Mouse (Mus musculus) macrophage (primary cell): ENCODE measurements around the gene Car4. TPM values are rescaled to one million over a fixed set of nuclear protein-coding genes. Genes with fewer than 3 reads are reported as not detected.

ENCODE experiments used
- H3K27ac ChIP-seq: fragments of 350-480 bp; formaldehyde crosslinking; 2 replicates; pipeline ENCODE4 v1.9.0; 2021
- H3K36me3 ChIP-seq: fragments of 350-480 bp; formaldehyde crosslinking; 2 replicates; pipeline ENCODE4 v1.9.0; 2021; ENCODE audit errors: inconsistent target
- H3K4me3 ChIP-seq: fragments of 350-480 bp; formaldehyde crosslinking; 2 replicates; pipeline ENCODE4 v1.9.0; 2021; ENCODE audit errors: inconsistent target
- H3K79me2 ChIP-seq: fragments of 350-480 bp; formaldehyde crosslinking; 2 replicates; pipeline ENCODE4 v1.9.0; 2021; ENCODE audit errors: inconsistent target
- WGBS: methylation state at CpG from one replicate; pipeline ENCODE4 v1.1.7; 2026; ENCODE audit warnings: inconsistent platforms; ENCODE audit not compliant: missing documents; 5-methylcytosine and 5-hydroxymethylcytosine counted together
- polyA plus RNA-seq: library from polyadenylated mRNA; stranded (reverse); fragments of 250-400 nt; gene quantifications from 3 replicates; pipeline ENCODE4 v1.2.4, GENCODE M21; 2018; ENCODE audit warnings: inconsistent platforms
- total RNA-seq, 78 experiments: library from RNA; depleted of rRNA; stranded (reverse); fragments of 250-400 nt; gene quantifications; 1 replicate in 9 of 78; 2 replicates in 24 of 78; 3 replicates in 43 of 78; 4 replicates in 2 of 78; pipeline ENCODE4 v1.2.4; 2018; ENCODE audit warnings: inconsistent platforms in 56 of 78

Gene Car4
- 1 to 10 TPM in 3 of 26 experiments, not detected in 23; 4.7 to 6.0 (median 5.6) TPM for total RNA-seq (2018; cell fraction: chromatin; rRNA removed)
- total RNA-seq (2018; cell fraction: cytosol; rRNA removed), result under 1 TPM in 4 of 26 experiments, not detected in 22; 0.10 to 0.86 (median 0.40) TPM
- 1 to 10 TPM in 4 of 26 experiments, not detected in 22; 1.3 to 8.3 (median 5.9) TPM for total RNA-seq (2018; cell fraction: nucleus; rRNA removed)
- not detected in 3 replicates for polyA plus RNA-seq

- 7% methylated on average over 49 of the region's 49 CpGs for WGBS
These were observed at the start of gene Car4 for GRCm38 (mm10) chr11:84957591-84958270. Gene Car4, plus strand, starts transcription at chr11:84957786.

GRCm38 (mm10) chr11:84908480-84908879, 49.1 kb upstream of the Car4 start:
- no peak overlapping the region for H3K4me3 ChIP-seq
- WGBS, result 93% methylated on average over 6 of the region's 6 CpGs
- H3K27ac ChIP-seq, result no peak overlapping the region
- H3K36me3 ChIP-seq, result peaks cover 19% of the 10 kb centered on the region
- H3K79me2 ChIP-seq, result no peaks in the 10 kb centered on the region

More at GRCm38 (mm10) chr11:84957591-84958270, at the start of gene Car4:
- Histone ChIP-seq H3K36me3 (no peaks in the 10 kb centered on the region), H3K27ac (no peak within 1 kb of the TSS), H3K79me2 (no peaks in the 10 kb centered on the region), H3K4me3 (no peak within 1 kb of the TSS)

- Histone ChIP-seq H3K36me3 (peaks cover 19% of the 10 kb centered on the region), H3K79me2 (peaks cover 9% of the 10 kb centered on the region; the same call in 1 of the 2 replicates), H3K4me3 (no peak overlapping the region), H3K27ac (no peak overlapping the region)
- WGBS, result 99% methylated on average over 4 of the region's 4 CpGs
These were observed 47.2 kb upstream of the Car4 start for GRCm38 (mm10) chr11:84910411-84910810.

- H3K4me3 ChIP-seq, result no peak overlapping the region
- H3K36me3 ChIP-seq, result peaks cover 19% of the 10 kb centered on the region
- WGBS, result 89% methylated on average over 5 of the region's 5 CpGs
- H3K79me2 ChIP-seq, result peaks cover 15% of the 10 kb centered on the region; the same call in 1 of the 2 replicates
- no peak overlapping the region for H3K27ac ChIP-seq
These were observed 42.9 kb upstream of the Car4 start for GRCm38 (mm10) chr11:84914673-84915072.

GRCm38 (mm10) chr11:84916053-84916702, 41.4 kb upstream of the Car4 start, which contains the start of gene Znhit3:
Gene Znhit3, minus strand, starts transcription at chr11:84916366.
- H3K4me3 ChIP-seq, result peak within 1 kb of the TSS; percentile 91
- H3K79me2 ChIP-seq, result peaks cover 15% of the 10 kb centered on the region; the same call in 1 of the 2 replicates
- H3K27ac ChIP-seq, result no peak within 1 kb of the TSS
- 7% methylated on average over 34 of the region's 34 CpGs for WGBS
- H3K36me3 ChIP-seq, result peaks cover 9% of the 10 kb centered on the region

- Histone ChIP-seq H3K4me3 (peak overlapping the region; percentile 91), H3K36me3 (peaks cover 3% of the 10 kb centered on the region; the same call in 1 of the 2 replicates), H3K27ac (no peak overlapping the region), H3K79me2 (peaks cover 15% of the 10 kb centered on the region; the same call in 1 of the 2 replicates)
- WGBS, result 74% methylated on average over 7 of the region's 7 CpGs
These were observed 40.8 kb upstream of the Car4 start for GRCm38 (mm10) chr11:84916703-84917300.

GRCm38 (mm10) chr11:84918425-84918824, 39.2 kb upstream of the Car4 start:
- WGBS, result 13% methylated on average over 16 of the region's 16 CpGs
- no peak overlapping the region for H3K27ac ChIP-seq
- peaks cover 15% of the 10 kb centered on the region; the same call in 1 of the 2 replicates for H3K79me2 ChIP-seq
- no peaks in the 10 kb centered on the region for H3K36me3 ChIP-seq
- H3K4me3 ChIP-seq, result no peak overlapping the region

- 22% methylated on average over 3 of the region's 3 CpGs for WGBS
These were observed 38.3 kb upstream of the Car4 start for GRCm38 (mm10) chr11:84919276-84919675.

GRCm38 (mm10) chr11:84919951-84920350, 37.6 kb upstream of the Car4 start:
- Histone ChIP-seq H3K4me3 (no peak overlapping the region), H3K36me3 (no peaks in the 10 kb centered on the region), H3K27ac (no peak overlapping the region), H3K79me2 (peaks cover 11% of the 10 kb centered on the region; the same call in 1 of the 2 replicates)
- 47% methylated on average over 7 of the region's 7 CpGs for WGBS

More at GRCm38 (mm10) chr11:84919276-84919675, 38.3 kb upstream of the Car4 start:
- H3K4me3 ChIP-seq, result no peak overlapping the region
- no peaks in the 10 kb centered on the region for H3K36me3 ChIP-seq
- no peak overlapping the region for H3K27ac ChIP-seq
- H3K79me2 ChIP-seq, result peaks cover 15% of the 10 kb centered on the region; the same call in 1 of the 2 replicates

GRCm38 (mm10) chr11:84920981-84921380, 36.6 kb upstream of the Car4 start:
- 92% methylated on average over 8 of the region's 8 CpGs for WGBS
- Histone ChIP-seq H3K36me3 (no peaks in the 10 kb centered on the region), H3K4me3 (no peak overlapping the region), H3K27ac (no peak overlapping the region), H3K79me2 (peaks cover under 1% of the 10 kb centered on the region; the same call in 1 of the 2 replicates)

- no peak overlapping the region for H3K4me3 ChIP-seq
- 27% methylated on average over 6 of the region's 6 CpGs for WGBS
- H3K79me2 ChIP-seq, result no peaks in the 10 kb centered on the region
- no peaks in the 10 kb centered on the region for H3K36me3 ChIP-seq
- H3K27ac ChIP-seq, result no peak overlapping the region
These were observed 25.3 kb upstream of the Car4 start for GRCm38 (mm10) chr11:84932261-84932660.

GRCm38 (mm10) chr11:84939508-84940053, 18.0 kb upstream of the Car4 start:
- Histone ChIP-seq H3K36me3 (no peaks in the 10 kb centered on the region), H3K79me2 (no peaks in the 10 kb centered on the region), H3K27ac (no peak overlapping the region), H3K4me3 (no peak overlapping the region)
- WGBS, result 70% methylated on average over 8 of the region's 8 CpGs

- no peaks in the 10 kb centered on the region for H3K36me3 ChIP-seq
- H3K27ac ChIP-seq, result no peak overlapping the region
- H3K4me3 ChIP-seq, result no peak overlapping the region
- 86% methylated on average over 10 of the region's 10 CpGs for WGBS
- no peaks in the 10 kb centered on the region for H3K79me2 ChIP-seq
These were observed 17.4 kb upstream of the Car4 start for GRCm38 (mm10) chr11:84940140-84940539.

GRCm38 (mm10) chr11:84943948-84944347, 13.6 kb upstream of the Car4 start:
- Histone ChIP-seq H3K79me2 (no peaks in the 10 kb centered on the region), H3K27ac (no peak overlapping the region), H3K4me3 (no peak overlapping the region), H3K36me3 (no peaks in the 10 kb centered on the region)
- 3% methylated on average over 15 of the region's 15 CpGs for WGBS
